Mouse (Mus musculus) right cerebral cortex, postnatal 14 days (tissue): ENCODE results near the gene Dppa5a.
A peak's percentile ranks its signal among the peaks of the same experiment; 100 is the strongest.
"Not testable (repeated sequence)": the region's sequence is repeated elsewhere in the genome, so short reads cannot be mapped to it uniquely, and the experiment has no call there.

ENCODE experiments used
- DNase-seq: peaks from one replicate; pipeline ENCODE4 v3.0.0; 2022

The Dppa5a gene

DNA sequence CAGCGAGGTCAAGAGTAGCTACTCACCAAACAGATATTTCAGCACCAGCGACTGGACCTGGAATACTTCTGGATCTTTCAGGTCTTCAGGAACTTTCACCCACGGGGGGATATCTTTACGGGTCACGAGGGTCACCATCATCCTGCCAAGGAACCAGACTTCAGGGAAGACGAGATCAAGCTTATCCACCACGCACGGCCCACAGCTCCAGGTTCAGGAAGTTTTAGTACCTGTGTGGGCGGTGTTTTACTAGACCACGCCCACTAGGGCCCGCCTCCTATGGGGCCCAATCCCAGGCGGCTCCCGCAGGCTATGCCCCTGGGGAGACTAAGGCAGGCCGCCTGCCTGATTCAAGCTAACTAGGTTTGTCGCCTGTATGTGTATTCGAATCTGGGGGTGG, at the start of gene Dppa5a:
Gene Dppa5a, minus strand, starts transcription at position 219 of the 400 bp plus-strand sequence.
- DNase-seq: not testable (repeated sequence)

DNA sequence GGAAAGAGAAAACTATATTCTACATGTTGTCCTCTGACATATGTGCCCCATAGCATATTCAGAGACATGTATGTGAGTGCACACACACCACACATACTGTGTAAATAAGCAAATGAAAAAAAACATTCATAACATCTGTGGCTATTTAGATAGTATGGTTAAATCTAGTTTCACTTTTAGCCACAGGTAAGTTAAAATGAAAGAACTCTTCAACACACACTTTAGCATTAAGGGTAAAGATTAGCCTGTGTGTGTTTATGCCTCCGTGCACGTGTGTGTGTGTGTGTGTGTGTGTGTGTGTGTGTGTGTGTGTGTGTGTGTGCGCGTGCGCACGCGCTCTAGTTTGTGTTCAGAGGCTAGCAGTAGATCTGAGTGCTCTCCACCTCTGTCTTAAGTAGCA, 33.6 kb upstream of the Dppa5a start:
- no peak for DNase-seq

DNA sequence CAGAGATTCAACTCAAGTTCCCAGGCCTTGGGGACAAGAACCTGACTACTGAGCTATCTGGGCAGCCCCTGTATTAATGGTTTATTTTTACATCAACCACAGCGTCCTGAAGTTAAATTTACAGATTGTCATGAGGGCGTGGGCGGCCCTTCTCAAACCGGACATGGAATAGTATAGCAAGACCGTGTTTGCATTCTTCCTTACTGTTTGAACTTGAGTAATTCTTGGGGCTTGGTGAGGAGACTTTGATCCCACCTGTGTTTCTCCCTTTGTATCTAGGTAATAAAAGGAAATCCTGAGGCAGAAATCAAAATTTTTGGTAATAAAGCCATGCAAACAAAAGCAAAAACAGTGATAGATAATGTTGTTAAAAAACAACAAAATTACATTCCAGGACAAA, 32.6 kb upstream of the Dppa5a start:
- DNase-seq: no peak

DNA sequence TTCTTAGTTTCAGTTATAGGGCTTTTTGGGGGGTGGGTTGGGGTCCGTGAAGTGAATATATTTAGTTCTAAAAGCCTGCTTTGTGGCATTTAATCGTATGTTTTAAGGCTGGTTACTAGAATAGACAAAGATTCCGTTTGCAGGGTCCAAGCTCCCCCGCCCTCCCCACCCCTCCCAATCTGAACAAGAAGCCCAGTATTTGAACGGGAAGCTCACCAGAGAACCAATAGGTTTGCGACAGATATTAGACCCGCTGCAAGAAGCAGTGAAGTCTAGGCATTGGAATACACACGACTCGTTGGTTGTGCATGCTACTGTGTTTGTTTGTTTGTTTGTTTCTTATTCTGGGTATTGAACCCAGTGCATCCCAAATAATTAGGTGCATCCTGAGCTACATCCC, 28.5 kb upstream of the Dppa5a start:
- no peak for DNase-seq

DNA sequence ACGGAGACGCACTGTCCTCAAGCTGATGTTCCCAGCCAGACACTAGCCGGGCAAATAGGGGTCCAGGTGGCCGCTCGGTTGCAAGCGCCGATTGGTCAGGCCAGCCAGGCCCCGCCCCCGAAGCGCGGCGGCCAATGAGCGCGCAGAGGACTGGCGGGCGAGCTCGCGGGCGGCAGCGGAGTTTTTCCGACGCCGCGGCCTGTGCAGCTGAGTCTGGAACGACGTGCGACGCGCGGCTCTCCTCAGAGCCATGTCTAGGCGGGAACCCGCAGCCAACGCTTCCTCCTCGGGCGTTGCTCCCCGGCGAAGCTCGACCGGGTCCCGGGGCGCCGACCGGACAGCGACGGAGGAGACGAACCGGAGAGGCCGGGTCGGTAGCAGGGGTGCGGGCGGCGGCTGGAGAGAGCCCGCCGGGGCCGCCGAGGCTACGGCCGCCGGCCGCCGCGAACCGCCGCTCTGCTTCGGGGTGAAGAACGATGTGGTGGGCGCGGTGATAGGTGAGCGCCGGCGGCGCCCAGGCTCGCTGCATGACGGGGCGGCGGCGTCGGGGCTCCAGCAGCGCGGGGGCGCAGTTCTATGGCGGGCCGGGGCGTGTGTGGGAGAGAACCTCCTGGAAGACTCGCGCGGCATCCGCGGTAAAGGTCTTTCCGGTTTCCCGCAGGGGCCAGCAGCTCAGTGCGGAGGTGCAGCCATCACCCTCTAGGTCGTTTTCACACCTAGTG, 27.8 kb upstream of the Dppa5a start, which contains the start of gene Ddx43:
Gene Ddx43, plus strand, starts transcription at position 148 of the 722 bp plus-strand sequence.
- DNase-seq: peak; percentile 43

DNA sequence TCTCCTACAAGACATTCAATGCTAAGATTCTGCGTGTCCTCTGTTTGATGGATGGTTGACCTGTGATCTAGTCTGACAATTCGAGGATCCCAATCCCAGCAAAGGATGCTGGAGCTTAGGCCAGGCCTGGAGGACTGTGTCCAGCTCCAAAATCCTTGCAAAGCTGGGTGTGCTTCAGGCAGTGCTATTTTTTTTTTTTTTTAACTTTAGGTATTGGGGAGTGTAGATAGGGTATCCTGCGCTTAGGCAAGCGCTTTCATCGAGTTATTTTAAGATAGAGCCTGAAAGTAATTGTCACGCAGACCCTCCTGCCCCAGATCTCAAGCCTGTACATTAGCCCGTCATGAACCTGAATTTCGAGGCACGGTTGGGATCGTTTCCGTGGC, 27.3 kb upstream of the Dppa5a start:
- no peak for DNase-seq

DNA sequence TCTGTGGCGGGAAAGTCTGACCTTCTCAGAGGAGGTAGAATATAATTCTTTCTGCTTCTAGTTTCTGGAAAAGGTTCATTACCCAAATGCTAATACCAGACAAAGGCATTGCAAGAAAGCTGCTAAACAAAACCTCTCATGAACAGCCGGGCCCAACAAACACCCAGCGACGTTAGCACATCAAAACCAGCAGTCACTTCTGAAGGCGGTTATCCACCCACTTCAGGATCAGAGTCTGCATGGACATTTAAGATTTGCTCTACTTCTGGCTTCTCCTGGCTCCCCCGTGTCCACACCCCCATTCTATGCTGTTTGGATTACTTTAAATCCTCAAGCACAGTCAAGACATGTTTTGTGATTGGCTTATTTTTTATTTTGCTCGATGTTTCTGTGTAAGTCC, 26.6 kb upstream of the Dppa5a start:
- DNase-seq: no peak

DNA sequence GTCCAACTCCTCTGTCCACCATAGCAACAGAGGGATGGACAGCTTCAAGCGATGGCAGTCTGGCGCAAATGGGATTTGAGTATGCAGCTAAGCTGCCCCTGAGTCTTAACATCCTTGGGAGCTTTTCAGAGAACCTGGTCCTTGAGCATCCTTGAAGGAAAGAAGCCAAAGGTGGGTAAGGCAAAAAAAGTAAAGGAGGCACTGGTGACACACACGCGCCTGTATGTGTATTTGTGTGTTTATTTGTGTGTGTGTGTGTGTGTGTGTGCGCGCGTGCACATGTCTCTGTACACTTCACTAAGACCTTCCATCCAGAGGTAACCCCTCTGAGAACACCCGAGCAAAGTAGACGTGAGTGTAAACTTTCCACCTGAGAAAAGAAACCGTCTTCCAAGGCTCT, 25.8 kb upstream of the Dppa5a start:
- no peak for DNase-seq

DNA sequence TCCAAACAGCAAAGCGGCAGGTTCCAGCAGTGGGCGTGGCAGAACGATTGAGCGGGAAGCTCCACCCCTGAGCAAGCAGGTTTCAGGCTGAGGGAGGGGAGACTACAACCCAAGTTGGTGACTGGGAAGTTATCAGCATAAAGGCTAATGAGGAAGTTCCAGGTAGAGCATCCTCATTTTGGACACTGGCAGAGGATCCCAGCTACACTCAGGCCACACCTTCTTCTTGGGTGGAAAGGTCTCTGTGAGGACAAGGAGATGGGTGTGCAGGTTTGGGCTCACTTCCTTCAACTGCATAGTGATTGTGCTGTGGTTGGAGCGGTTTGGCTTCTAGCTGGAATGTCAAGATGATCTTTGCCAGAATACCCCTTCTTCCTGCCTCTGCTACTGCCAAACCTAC, 22.0 kb upstream of the Dppa5a start:
- no peak for DNase-seq

DNA sequence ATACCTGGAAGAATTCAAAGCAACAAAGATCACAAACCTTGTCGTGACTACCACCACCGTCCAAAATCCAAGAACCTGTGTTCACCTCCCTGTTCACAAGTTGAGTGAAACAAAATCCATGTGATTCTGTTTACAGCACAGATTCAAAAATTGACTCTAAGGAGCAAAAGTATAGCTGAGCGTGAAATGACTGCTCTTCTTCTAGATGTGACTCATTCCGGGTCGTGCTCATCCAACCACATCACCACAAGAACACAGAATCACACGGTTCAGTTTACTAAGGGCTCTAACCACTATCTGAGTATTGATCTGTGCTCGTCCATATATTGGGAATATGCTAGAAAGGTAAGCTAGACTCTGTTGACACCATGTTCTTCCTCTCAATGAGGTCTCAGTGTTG, 19.0 kb upstream of the Dppa5a start:
- DNase-seq: no peak

DNA sequence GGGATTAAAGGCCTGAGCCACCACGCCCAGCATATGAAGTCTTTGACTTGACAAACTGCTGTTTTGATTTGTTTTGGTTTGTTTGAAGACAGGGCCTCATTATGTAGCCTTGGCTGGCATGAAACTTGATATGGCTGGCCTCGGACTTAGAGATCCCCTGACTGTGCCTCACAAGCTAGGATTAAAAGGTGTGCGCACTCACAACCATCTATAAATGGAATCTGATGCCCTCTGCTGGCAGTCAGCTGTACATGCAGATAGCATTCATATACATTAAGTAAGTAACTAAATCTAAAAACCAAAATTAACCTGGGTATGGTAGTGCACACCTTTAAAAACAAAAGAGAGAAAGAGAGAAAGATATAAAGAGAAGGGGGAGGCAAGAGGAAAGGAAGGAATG, 17.9 kb upstream of the Dppa5a start:
- no peak for DNase-seq

DNA sequence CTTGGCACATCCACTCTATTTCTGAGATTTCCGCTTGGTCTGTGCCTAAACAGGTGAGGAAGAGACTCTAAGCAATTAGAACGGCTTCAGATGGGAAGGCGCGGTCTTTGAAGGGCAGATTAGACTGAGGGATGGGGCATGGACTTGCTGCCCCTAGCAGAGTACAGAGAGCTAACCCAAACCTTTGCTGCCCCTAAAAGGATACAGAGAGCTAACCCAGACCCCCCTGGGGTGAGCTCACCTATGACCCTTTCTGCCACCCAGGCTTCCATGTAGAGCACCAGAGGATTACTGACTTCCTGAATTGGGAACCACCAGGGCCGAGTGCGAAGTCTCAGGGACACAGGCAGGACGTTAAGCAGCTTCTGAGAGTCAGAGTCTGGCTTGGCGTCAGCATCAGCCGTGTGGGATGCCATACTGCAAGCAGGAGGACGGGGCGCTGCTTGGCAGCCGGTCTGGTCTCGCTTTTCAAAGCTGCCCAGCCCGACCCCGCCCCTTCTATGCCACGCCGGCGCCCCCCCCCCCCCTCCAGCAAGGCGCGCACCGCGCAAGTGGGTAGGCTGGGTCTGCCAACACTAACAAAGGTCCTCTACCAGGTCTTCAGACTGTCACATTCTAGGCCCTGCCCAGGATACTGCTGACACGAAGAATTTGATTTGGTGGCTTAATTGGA, 10.3 kb upstream of the Dppa5a start, which contains the start of gene Ooep:
Gene Ooep, minus strand, starts transcription at position 613 of the 673 bp plus-strand sequence.
- peak; percentile 45 for DNase-seq

DNA sequence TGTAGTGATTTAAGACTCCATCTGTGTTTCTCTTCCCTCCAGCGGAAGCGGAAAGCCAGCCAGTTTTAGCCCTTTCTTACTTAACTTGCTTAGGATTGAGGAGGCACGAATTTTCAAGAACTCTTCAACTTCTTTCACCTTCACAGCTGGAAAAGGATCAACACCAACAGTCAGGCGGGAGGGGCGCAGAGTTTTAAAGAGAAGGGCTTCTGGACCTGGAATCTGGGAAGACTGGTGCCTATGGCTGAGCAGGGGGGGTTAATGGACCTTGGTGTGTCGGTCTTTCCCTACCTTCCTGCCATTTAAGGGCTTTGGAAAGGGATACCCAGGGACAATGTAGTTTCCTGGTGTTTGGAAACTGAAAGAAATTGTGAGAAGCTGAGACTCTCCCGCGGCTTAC, 9.6 kb upstream of the Dppa5a start:
- no peak for DNase-seq

DNA sequence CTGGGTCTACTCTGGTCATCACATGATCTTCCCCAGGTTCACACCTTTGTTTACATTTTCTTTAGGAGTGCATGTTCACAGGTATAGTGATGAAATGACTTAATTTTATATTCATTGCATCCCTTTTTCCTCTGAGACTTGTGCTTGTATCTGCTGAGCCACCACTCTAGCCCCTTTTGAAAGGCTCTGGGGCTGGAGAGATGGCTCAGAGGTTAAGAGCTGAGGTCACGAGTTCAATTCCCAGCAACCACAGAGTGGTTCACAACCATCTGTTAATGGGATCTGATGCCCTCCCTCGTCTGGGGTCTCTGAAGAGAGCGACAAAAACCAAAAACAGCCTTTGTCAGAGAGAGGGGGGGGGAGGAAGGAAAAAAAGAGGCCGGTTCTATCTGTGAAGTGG, 7.5 kb upstream of the Dppa5a start:
- no peak for DNase-seq

DNA sequence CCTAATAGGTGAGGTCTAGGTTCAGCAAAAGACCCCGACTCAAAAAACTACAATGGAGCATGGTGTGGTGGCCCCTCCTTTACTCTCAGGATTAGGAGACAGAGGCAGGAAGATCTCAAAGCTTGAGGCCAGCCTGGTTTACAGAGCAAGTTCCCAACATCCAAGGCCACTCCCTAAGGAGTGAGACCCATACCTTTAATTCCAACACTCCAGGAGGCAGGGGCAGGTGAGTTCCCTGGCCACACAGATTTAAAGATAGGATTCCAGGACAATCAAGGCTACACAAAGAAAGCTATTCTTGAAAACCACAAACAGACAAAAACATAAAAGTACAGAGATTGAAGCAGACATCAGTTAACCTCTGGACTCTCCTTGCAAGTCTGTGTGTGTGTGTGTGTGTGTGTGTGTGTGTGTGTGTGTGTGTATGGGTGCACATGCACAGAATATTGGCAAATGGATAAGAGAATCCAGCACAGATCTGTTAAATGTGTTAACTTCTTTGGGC, 7.0 kb upstream of the Dppa5a start:
- DNase-seq: no peak

DNA sequence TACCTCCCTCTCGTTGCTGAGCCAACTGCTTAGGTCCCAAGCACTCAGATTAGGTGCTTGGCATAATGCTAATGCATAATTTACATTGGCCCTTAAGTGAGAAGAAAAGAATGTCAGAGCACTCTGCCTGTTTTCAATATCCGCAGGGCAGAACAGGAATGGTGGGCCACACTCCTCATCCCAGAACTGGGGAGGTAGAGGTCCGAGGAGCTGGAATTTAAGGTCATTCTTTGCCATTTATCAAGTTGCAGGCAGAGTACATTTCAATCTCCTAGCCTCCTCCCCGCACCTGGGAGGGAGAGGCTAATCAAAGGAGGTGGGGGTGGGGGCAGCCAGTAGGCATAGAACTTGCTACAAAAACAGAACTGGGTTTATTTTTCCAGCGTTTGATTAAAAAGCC, 6.4 kb upstream of the Dppa5a start:
- DNase-seq: no peak

DNA sequence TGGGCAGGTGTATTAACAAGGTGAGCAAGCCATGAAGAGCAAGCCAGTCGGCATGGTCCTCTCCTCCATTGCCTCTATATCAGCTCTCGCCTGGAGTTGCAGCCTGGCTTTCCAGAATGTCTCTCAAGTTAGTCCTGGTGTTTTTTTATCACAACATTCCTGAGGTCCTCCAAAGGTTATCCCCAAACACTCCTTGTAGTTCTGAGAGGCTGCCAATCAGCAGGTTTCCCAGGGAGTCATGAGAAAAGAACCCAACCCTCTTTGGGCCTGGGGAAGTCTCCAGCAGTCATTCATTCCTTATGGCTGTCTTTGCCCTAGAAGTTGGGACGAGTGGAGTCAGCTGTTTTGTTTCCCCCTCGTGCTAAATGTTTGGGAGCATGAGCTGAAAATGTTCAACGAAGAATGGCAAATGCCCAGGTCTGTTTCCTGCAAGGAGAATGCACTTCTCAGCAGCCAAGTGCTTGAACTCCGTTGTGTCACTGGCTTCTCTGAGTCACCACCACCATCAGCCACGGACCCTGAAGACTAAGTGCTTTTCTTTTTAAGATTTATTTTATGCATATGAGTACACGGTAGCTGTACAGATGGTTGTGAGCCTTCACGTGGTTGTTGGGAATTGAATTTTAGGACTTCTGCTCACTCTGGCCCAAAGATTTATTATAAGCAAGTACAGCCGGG, 5.0 kb upstream of the Dppa5a start:
- no peak for DNase-seq

DNA sequence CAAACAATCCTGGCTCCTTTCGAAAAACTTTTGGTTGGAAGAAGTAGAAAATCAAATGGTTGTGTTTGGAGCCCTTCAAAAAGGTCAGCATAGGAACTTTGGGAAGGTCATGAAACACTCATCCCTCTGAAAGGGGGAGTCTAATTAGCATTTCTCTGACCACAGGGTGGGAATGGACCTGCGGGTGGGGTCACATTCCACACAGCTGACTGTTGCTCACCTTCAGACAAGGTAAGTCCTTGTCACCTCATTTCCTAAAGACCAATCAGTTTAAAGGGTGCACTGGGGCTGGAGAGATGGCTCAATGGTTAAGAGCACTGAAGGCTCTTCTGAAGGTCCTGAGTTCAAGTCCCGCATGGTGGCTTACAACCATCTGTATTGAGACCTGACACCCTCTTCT, 3.5 kb upstream of the Dppa5a start:
- no peak for DNase-seq

DNA sequence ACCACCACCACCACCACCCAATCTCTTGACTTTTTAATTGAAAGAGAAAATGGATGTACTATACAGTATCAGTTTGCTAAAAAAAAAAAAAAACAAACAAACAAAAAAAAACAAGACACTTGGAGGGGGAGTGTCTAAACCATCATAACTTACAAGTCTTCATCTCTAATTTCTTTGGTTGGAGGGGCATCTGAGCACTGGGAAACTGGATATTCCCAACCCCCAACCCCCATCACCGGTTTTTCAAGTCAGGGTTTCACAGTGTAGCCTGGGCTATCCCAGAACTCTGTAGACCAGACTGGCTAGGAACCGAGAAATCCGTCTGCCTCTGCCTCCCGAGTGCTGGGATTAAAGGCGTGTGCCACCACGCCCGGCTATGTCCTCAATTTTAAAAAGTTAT, 1.8 kb upstream of the Dppa5a start:
- DNase-seq: no peak

DNA sequence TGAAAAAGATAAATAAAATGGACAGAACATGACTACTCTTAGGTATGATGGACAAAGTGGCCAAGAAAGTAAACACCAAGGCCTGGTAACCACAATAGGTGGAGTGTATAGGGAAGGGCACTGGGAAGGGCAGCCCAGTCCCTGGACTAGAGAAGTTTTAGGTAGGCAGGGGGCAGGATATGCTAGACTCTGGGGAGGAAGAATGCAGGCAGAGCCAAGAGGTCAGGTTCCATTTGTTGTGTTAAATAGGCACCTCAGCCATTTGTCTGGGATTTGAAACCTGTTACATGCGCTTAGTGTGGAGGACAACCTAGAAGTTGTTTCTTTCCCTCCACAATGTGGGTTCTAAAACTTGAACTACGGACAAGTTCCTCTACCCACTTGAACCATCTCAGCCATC, 1.4 kb upstream of the Dppa5a start:
- no peak for DNase-seq

DNA sequence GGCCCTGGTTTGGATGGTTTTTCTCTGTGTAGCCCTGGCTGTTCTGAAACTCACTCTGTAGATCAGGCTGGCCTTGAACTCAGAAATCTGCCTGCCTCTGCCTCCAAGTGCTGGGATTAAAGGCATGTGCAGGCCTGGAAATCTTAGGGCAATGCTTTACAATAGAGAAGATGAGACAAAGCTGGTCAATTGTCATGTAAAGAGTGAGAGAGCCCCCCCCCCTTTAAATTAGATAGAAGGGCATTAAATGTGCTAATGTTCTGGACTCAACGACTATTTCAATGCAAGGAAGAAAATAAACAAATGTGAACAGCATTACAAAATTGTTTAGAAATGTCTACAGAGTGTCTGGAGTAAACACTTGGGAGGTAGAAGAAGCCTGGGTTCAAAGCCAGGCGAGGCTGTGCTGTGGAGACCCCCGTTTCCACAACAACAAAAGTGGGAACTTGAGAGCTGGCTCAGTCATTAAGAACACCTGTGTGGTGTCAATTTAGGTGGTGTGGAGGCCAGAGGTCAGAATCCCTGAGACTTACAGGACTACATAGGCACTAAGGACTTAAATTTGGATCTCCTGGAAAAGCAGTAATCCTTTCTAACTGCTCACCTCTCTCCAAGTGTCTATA, 805 bp upstream of the Dppa5a start:
- no peak for DNase-seq

DNA sequence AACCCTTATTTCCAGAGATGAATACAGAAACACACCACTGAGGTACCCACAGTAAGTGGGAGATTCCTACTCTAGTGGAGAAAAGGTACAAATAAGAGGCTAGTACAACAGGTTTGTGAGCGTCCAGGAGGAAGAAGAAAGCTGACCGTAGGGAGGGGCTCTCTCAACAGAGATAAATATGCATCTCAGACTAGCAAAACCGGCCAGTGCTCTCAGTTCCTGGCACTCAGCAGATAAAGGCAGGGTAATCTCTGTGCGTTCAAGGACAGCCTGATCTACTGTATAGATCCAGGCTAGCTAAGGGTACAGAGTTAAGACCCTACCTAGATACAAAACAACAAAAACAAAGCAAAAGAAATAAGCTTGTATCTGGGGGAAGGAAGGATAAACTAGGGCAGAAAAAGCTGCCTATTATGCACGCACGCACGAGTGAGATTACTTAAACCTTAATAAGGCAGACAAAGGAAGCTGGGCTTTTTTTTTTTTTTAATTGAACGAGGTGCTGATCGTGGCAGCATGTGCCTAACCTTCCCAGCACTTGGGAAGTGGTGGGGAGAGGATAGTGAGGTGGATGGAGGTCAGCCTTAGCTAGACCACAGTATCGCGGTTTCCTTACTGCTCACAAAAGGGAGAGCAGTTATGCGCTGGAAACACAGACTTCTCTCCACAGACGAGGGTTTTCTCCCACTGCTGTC, 2.0 kb downstream of the Dppa5a start:
- DNase-seq: no peak

DNA sequence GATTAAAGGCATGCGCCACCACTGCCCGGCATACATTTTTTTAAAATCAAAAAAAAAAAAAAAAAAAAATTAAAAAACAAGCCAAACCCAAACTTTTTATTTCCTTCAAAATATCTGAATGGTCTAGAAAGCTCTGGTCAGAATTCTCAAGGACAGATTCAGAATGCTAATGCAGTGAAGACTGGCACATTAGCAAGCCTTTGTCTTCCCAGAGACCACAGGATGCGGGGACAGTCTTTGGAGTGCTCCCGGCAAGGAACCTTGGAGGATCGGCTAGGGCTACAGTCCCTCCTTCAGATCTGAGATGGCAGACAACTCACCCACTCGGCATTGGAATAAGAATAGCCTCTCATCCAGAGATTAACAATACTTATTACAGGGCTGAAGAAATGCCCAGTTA, 3.3 kb downstream of the Dppa5a start:
- no peak for DNase-seq
